Mouse (Mus musculus) heart, postnatal 36 days (tissue): ENCODE measurements around the gene Fam208a. TPM values are rescaled to one million over a fixed set of nuclear protein-coding genes. Genes with fewer than 3 reads are reported as not detected.

ENCODE experiments used
- microRNA-seq, 2 experiments: library from miRNA; unstranded; fragments of <30 nt; microRNA quantifications; one replicate each; pipeline ENCODE4 v1.2.0; 2021; ENCODE audit warnings: borderline number of aligned reads in 2 of 2
- total RNA-seq, 2 experiments: library from RNA; stranded (reverse); gene quantifications; 2 replicates each; pipeline ENCODE4 v1.2.3; 2021

The Fam208a gene
- total RNA-seq, 2 experiments from 2014 or later: 11.2 to 11.4 TPM

Small RNA genes lying within 50 kb of the gene (microRNA-seq; reads per million reads assigned to microRNA genes)
- gene Gm23633: 0 reads per million in 2 experiments

Other genes with a start within 250 kb of the Fam208a start
- 10 to 100 TPM in 1 of 2 experiments, 1 to 10 TPM in 1; 8.9 to 10.0 TPM for gene Ccdc66, start 79.6 kb downstream of the Fam208a start, total RNA-seq
- gene Erc2, start 193.6 kb downstream of the Fam208a start, total RNA-seq: under 1 TPM; 0.28 to 0.54 TPM